Mouse (Mus musculus): ENCODE data around the gene Fam207a.

GRCm38 (mm10) chr10:77554918-77555317 lies 39.3 kb upstream of the Fam207a start:
- TF ChIP-seq CTCF (IDR thresholded peaks at IDR 0.05) (no peak), POLR2A (IDR thresholded peaks at IDR 0.05; ENCODE audit: insufficient read depth, low read depth, low read length) (no peak), EP300 (IDR thresholded peaks at IDR 0.05; ENCODE audit: insufficient read depth, low read depth, low read length) (no peak)

All from heart, adult 2 months (tissue).